Mouse (Mus musculus) spleen, adult 2 months (tissue): ENCODE results near the gene Foxa2.

ENCODE experiments used
- CTCF ChIP-seq: fragments of 200-500 bp; IDR thresholded peaks from 2 replicates; pipeline ENCODE4 v1.5.1; 2011; ENCODE audit warnings: mild to moderate bottlenecking, inconsistent platforms; ENCODE audit not compliant: insufficient read depth, insufficient read length, insufficient replicate concordance; ENCODE audit errors: extremely low read depth
- POLR2A ChIP-seq: fragments of 200-500 bp; IDR thresholded peaks from 2 replicates; pipeline ENCODE4 v1.6.1; 2011; ENCODE audit warnings: low read depth, low read length, inconsistent platforms

DNA sequence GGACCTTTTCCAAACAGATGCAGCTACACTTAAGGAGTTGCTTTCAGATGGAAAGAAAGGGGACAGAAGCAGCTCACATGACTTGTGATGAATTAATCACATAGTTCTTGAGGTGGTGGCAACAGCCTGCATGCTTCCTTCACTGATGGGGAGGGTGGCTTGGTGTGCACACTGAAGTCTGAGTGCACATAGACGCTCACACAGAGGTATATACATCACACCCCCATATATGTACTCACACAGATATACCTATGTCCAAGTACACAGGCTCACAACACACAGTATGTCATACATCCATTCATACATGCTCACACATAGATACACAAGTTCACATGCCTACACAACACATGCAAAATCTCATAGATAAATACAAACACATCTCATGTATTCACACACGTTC, 45.3 kb upstream of the Foxa2 start:
- TF ChIP-seq POLR2A (no peak), CTCF (no peak)
